Mouse (Mus musculus) forebrain, embryonic 14.5 days (tissue): ENCODE data around the gene Atp5h. TPM values are rescaled to one million over a fixed set of nuclear protein-coding genes. Genes with fewer than 3 reads are reported as not detected.

Experiments used
- ATAC-seq: fragments of 200-750 bp; cut with Nextera tagmentation; 2 replicates; pipeline ENCODE4 v1.8.0; 2017; ENCODE audit warnings: mild to moderate bottlenecking, moderate library complexity
- DNase-seq: peaks from one replicate; pipeline ENCODE4 v3.0.0-alpha.2; 2015; ENCODE audit warnings: low spot score
- H3K27ac ChIP-seq: fragments of 300-500 bp; sonication (generic); 2 replicates; pipeline ENCODE4 v1.5.1; 2014; ENCODE audit warnings: low read depth, mild to moderate bottlenecking, control low read depth, low read length, moderate library complexity
- H3K27me3 ChIP-seq: fragments of 300-500 bp; sonication (generic); replicated peaks from 2 replicates; pipeline ENCODE4 v1.6.1; 2014; ENCODE audit warnings: low read length, control low read depth, mixed read lengths; ENCODE audit not compliant: control insufficient read depth, insufficient read depth
- H3K36me3 ChIP-seq: fragments of 300-500 bp; sonication (generic); 2 replicates; pipeline ENCODE4 v1.6.1; 2014; ENCODE audit warnings: low read length, control low read depth; ENCODE audit not compliant: control insufficient read depth, insufficient read depth
- H3K4me1 ChIP-seq: fragments of 300-500 bp; sonication (generic); 2 replicates; pipeline ENCODE4 v1.6.1; 2014; ENCODE audit warnings: antibody characterized with exemption, low read length, control low read depth; ENCODE audit not compliant: control insufficient read depth, insufficient read depth
- H3K4me2 ChIP-seq: fragments of 300-500 bp; sonication (generic); 2 replicates; pipeline ENCODE4 v1.6.1; 2014; ENCODE audit warnings: mild to moderate bottlenecking, control low read depth, low read length
- H3K4me3 ChIP-seq: fragments of 300-500 bp; sonication (generic); 2 replicates; pipeline ENCODE4 v1.5.1; 2014; ENCODE audit warnings: low read depth, low read length, control low read depth
- H3K9ac ChIP-seq: fragments of 300-500 bp; sonication (generic); 2 replicates; pipeline ENCODE4 v1.6.1; 2014; ENCODE audit warnings: mild to moderate bottlenecking, low read length, control low read depth, moderate library complexity
- H3K9me3 ChIP-seq: fragments of 300-500 bp; sonication (generic); replicated peaks from 2 replicates; pipeline ENCODE4 v1.6.1; 2016; ENCODE audit warnings: low read length, control low read depth, mixed read lengths; ENCODE audit not compliant: control insufficient read depth
- WGBS: fragments of 180-500 bp; shearing (Covaris S2); extraction: QIAGEN DNeasy Blood & Tissue Kit; methylation state at CpG from one replicate; pipeline ENCODE4 v1.1.7; 2014; 5-methylcytosine and 5-hydroxymethylcytosine counted together
- polyA plus RNA-seq: library from polyadenylated mRNA; unstranded; fragments of >200 nt; fragmentation: Nextera tagmentation; extraction: Ambion mirVana; gene quantifications from 2 replicates; pipeline ENCODE4 v1.2.1, GENCODE M21; 2014

The Atp5h gene
- polyA plus RNA-seq = 768 and 904 TPM in 2 replicates

DNA sequence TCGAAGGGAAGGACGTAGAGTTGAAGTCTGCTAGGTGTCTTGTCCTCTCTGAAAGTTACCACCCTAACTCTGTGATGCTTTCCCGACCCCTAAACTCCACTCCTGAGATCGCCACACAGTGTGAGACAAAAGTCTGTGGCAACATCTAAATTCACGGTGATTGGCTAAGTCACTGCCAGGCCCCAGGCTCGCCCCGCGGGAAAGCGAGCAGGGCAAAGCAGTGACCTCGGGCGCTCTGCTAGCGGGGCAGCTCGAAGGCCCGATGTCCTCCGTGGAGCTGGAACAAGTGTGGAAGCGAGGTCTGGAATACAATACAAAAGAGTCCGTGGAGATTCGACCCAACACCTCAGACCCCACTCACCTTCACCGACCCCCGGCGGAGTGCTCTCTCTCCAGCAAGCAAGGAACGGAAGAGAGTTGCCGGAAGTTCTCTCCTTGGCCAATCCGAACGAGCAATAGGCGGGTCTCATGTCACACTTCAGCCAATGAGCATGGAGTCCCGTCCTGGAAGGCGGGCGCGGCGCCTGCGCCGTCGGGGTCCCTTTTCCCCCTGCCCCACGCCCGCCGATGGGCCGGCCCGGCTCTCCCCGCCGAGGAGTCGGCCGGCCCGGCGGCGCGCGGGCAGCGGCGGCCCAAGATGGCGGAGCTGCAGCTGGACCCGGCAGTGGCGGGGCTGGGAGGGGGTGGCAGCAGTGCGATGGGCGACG is at the start of gene Atp5h, which contains the start of gene Kctd2:
Gene Atp5h, minus strand, starts transcription at position 432 of the 707 bp plus-strand sequence.
Gene Kctd2, plus strand, starts transcription at position 598 of the 707 bp plus-strand sequence.
- peak within 1 kb of the TSS; percentile 78 for H3K27ac ChIP-seq

DNA sequence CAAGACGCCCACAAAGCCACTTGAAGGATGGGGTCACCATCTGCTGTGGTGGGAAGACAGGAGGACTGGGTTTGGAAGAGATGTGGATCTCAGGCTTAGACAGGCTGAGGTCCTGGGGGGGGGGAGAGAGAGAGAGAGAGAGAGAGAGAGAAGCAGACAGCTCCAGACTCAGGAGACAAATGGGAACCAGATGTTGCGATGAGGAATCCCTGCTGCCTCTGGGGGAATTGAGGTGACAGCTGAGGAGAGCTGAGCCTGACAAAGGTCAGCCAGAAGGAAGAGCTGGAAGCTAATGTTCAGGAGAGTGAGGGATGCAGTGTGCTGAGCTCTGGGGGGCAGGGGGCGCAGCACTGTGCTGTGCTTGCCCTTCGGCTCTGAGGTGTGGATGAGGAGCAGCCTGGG is 47.5 kb upstream of the Atp5h start:
- no peak overlapping the region for H3K9ac ChIP-seq
- no peak for DNase-seq

More for the DNA sequence above, at the start of gene Atp5h, which contains the start of gene Kctd2:
- Histone ChIP-seq H3K36me3 (peaks cover 41% of the 10 kb centered on the region), H3K4me3 (peak within 1 kb of the TSS; percentile 94), H3K9ac (peak within 1 kb of the TSS; percentile 95), H3K27me3 (no peaks in the 10 kb centered on the region), H3K9me3 (no peaks in the 10 kb centered on the region), H3K4me1 (peaks cover 20% of the 10 kb centered on the region), H3K4me2 (peak within 1 kb of the TSS; percentile 98)
- ATAC-seq = peak; percentile 99
- DNase-seq = peak; percentile 99
- under 1% methylated on average over 56 of the region's 56 CpGs for WGBS

DNA sequence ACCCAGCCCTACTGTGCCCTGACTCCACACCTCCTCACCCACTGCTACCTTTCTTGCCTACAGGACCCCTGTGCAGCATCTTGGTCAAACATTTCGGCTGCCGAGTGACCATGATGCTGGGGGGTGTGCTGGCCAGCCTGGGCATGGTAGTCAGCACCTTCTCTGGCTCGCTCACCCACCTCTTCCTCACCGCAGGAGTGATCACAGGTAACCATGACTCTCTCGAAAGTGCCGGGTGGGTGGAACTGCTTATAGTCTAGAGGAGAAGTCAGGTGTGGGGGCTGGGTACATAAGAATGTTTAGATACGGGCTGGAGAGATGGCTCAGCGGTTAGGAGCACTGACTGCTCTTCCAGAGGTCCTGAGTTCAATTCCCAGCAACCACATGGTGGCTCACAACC is 45.1 kb upstream of the Atp5h start:
- 91% methylated on average over 8 of the region's 8 CpGs for WGBS
- H3K9ac ChIP-seq = no peak overlapping the region
- no peak overlapping the region for H3K4me2 ChIP-seq
- H3K27ac ChIP-seq = no peak overlapping the region
- no peaks in the 10 kb centered on the region for H3K9me3 ChIP-seq
- H3K27me3 ChIP-seq = no peaks in the 10 kb centered on the region
- H3K4me1 ChIP-seq = no peaks in the 10 kb centered on the region
- H3K36me3 ChIP-seq = no peaks in the 10 kb centered on the region
- DNase-seq = no peak
- no peak overlapping the region for H3K4me3 ChIP-seq
- no peak for ATAC-seq

More for the DNA sequence above, 47.5 kb upstream of the Atp5h start:
- Histone ChIP-seq H3K27ac (no peak overlapping the region), H3K4me2 (no peak overlapping the region), H3K4me1 (no peaks in the 10 kb centered on the region), H3K36me3 (no peaks in the 10 kb centered on the region), H3K9me3 (no peaks in the 10 kb centered on the region), H3K4me3 (no peak overlapping the region), H3K27me3 (no peaks in the 10 kb centered on the region)
- ATAC-seq = no peak
- 53% methylated on average over 4 of the region's 4 CpGs for WGBS

DNA sequence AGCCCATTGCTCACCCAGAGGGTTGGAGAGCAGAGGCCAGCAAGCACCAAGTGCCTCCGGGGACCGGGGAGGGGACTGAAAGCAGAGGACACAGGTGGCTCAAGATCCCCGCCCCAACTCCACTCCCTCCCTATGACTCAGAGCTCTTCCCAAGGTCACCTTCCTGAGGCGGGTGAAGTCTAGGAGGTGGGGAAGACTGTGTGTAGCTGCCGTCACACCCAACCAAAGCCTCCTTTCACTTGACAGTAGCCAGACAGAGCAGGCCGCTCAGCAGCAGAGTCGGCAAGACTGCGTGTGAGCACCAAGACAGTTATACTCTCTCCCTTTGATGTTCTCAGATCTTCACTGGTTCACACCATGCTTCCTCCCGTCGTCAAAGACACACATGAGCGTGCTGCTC is 43.6 kb upstream of the Atp5h start:
- no peak for DNase-seq
- H3K9ac ChIP-seq = no peak overlapping the region
- H3K27me3 ChIP-seq = no peaks in the 10 kb centered on the region
- H3K4me3 ChIP-seq = no peak overlapping the region
- H3K27ac ChIP-seq = no peak overlapping the region
- ATAC-seq = no peak
- no peaks in the 10 kb centered on the region for H3K4me1 ChIP-seq
- H3K4me2 ChIP-seq = no peak overlapping the region
- no peaks in the 10 kb centered on the region for H3K36me3 ChIP-seq
- no peaks in the 10 kb centered on the region for H3K9me3 ChIP-seq
- 84% methylated on average over 11 of the region's 11 CpGs for WGBS

DNA sequence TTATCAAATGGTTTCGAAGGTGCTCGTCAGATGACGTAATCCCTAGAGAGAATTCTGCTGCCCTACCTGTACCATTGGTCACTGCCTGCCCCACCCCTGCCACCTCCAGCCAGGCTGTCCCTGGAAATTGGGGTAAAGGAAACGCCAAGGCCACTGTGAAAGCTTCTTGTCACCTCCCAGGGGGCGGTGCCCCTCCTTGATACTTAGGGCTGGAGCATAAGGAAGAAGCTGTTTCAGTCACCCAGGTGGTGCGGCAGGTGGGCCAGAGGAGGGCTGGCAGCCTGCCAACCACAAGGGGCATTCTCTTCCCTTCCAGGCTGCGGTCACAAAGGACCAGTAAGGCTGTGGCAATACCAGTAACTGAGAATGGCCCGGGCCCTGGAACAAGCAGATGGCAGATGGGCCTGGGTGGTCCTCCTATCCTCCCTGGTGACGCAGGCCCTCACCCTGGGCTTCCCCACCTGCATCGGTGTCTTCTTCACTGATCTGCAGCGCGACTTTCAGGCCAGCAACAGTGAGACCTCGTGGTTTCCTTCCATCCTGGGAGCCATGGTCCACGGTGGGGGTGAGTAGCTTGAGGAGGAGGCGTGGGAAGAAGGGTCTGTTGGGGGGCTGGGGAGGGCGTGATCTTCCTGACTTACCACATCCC is 42.6 kb upstream of the Atp5h start, which contains the start of gene Slc16a5:
Gene Slc16a5, plus strand, starts transcription at position 232 of the 649 bp plus-strand sequence.
- Histone ChIP-seq H3K4me3 (no peak within 1 kb of the TSS), H3K4me1 (no peaks in the 10 kb centered on the region), H3K9ac (no peak within 1 kb of the TSS), H3K27ac (no peak within 1 kb of the TSS), H3K27me3 (no peaks in the 10 kb centered on the region), H3K4me2 (no peak within 1 kb of the TSS), H3K36me3 (no peaks in the 10 kb centered on the region), H3K9me3 (no peaks in the 10 kb centered on the region)
- no peak for DNase-seq
- no peak for ATAC-seq
- WGBS = 73% methylated on average over 16 of the region's 16 CpGs

DNA sequence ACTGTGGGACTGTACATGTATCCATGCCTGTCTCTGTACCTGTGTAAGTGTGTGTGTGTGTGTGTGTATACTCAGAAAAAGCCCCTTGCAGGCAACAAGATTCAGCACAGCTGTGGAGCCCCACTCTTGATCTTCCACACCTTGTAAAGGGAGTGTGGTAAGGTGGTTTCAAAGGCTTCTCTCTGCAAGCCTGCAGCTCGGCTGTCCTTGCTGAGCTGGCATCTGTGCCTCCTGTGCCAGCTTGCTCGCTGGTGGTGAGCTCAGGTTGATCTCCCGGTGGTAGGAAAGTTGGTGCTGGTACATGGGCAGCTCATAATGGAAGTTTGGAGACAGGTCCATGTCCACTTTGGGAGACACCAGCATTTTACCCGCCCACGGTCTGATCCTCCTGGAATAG is 42.1 kb upstream of the Atp5h start:
- ATAC-seq (no peak), DNase-seq (no peak)
- H3K27me3 ChIP-seq = no peaks in the 10 kb centered on the region
- H3K4me3 ChIP-seq = no peak overlapping the region
- WGBS = 77% methylated on average over 5 of the region's 5 CpGs
- no peaks in the 10 kb centered on the region for H3K4me1 ChIP-seq
- H3K36me3 ChIP-seq = no peaks in the 10 kb centered on the region
- no peaks in the 10 kb centered on the region for H3K9me3 ChIP-seq
- no peak overlapping the region for H3K9ac ChIP-seq
- H3K4me2 ChIP-seq = no peak overlapping the region
- no peak overlapping the region for H3K27ac ChIP-seq

DNA sequence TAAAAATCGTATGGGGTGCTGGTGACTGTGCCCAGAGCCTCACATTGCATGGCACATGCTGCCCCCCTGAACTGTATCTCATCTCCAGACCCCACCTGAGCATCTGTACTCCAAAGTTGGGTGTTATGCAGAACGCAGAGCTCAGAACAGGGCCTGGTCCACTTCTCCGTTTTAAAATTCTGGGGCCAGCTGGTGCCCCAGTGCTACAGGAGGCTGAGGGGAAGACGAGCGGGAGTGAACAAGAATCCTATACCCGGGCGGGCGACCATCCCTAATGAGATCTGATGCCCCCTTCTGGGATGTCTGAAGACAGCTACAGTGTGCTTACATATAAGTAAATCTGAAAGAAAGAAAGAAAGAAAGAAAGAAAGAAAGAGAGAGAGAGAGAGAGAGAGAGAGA is 41.2 kb upstream of the Atp5h start:
- Histone ChIP-seq H3K4me3 (no peak overlapping the region), H3K27ac (no peak overlapping the region), H3K4me1 (no peaks in the 10 kb centered on the region), H3K9ac (no peak overlapping the region), H3K36me3 (no peaks in the 10 kb centered on the region), H3K4me2 (no peak overlapping the region), H3K27me3 (no peaks in the 10 kb centered on the region), H3K9me3 (no peaks in the 10 kb centered on the region)
- DNase-seq = no peak
- 16% methylated on average over 8 of the region's 8 CpGs for WGBS
- no peak for ATAC-seq

DNA sequence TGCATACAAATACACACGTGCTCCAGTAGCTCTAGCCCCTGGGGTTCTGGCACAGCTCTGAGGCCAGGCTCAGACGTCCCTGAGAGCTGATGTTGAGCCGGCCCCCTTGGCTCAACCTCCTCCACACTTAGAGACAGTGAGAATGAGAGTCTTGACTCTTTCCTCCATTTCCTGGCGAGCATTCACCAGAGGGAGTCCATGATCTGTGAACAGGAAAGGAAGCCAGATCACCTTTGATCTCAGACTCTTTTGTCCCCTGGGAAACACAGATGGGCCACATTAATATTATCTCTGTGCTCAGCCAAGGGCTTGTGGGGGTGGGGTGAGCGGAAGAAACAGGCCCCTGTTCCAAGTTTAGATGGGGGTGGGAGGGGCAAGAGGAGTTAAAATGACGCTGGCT is 37.6 kb upstream of the Atp5h start:
- 34% methylated on average over 6 of the region's 6 CpGs for WGBS
- Histone ChIP-seq H3K4me1 (no peaks in the 10 kb centered on the region), H3K9ac (no peak overlapping the region), H3K4me2 (no peak overlapping the region), H3K27me3 (no peaks in the 10 kb centered on the region), H3K36me3 (no peaks in the 10 kb centered on the region), H3K27ac (no peak overlapping the region), H3K4me3 (no peak overlapping the region), H3K9me3 (no peaks in the 10 kb centered on the region)
- ATAC-seq = no peak
- peak; percentile 19 for DNase-seq

DNA sequence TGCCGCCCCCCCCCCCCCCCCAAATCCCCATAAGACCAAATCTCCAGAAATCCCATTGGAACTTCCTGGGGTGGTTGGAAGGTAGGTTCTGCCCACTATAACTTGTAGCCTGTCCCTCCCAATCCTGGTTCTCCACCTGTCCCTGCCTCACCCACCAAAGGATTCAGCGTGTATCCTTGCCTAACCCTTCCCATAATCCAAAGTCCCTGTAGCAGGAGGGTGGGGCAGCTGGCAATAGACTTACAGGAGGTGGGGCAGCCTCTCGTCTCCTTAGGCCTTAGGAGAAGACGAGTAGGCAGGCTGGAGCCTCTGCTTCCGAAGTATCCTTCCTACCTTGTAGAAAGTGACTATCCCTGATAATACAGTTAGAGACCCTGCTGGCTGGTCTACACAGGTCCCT is 36.4 kb upstream of the Atp5h start:
- H3K36me3 ChIP-seq = no peaks in the 10 kb centered on the region
- H3K4me3 ChIP-seq = no peak overlapping the region
- H3K27me3 ChIP-seq = no peaks in the 10 kb centered on the region
- no peaks in the 10 kb centered on the region for H3K4me1 ChIP-seq
- no peak for ATAC-seq
- H3K27ac ChIP-seq = no peak overlapping the region
- DNase-seq = no peak
- no peak overlapping the region for H3K9ac ChIP-seq
- H3K4me2 ChIP-seq = no peak overlapping the region
- 92% methylated on average over 5 of the region's 5 CpGs for WGBS
- H3K9me3 ChIP-seq = no peaks in the 10 kb centered on the region
